8 mouse cellular contexts compared by ENCODE assay signal in the genomic region with DNA sequence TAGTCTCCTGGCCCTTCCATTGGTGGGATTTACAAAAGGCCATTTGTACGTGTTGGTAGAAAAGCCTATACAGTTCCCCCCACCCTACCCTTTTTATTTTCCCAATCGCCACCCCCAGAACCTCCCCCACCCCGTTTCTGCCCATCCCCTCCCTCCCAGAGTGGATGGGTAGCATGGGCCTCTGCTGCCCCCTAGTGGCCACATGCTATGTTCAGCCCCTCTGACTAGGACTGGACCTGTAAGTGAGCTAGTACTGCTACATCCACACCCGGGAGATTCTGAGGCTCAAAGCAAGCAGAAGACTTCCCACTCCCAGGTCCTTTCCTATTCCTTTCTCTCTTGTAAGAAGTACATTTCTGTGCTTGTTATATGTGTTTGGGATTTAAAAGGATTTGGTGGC. TPM values are rescaled to one million over a fixed set of nuclear protein-coding genes. Genes with fewer than 3 reads are reported as not detected.
A peak's percentile ranks its signal among the peaks of the same experiment; 100 is the strongest.
DNase-seq lines count a peak whose midpoint lies in the region; ATAC-seq lines count a peak whose summit lies in the region.

No protein-coding gene starts in this region.

- 2% methylated on average over 4 of the region's 4 CpGs for WGBS in kidney, embryonic 14.5 days
- WGBS in forebrain, embryonic 15.5 days: 0% methylated on average over 4 of the region's 4 CpGs
- WGBS in limb, embryonic 10.5 days: 2% methylated on average over 4 of the region's 4 CpGs

- H3K4me1 ChIP-seq in kidney, embryonic 14.5 days (ENCODE audit: control insufficient read depth, insufficient read depth, low read length): peaks cover 15% of the 10 kb centered on the region; the same call in 1 of the 2 replicates
- peaks cover 19% of the 10 kb centered on the region for H3K4me1 ChIP-seq in forebrain, embryonic 15.5 days
- H3K4me1 ChIP-seq in limb, embryonic 10.5 days: peaks cover 26% of the 10 kb centered on the region

- no peaks in the 10 kb centered on the region for H3K9me3 ChIP-seq in kidney, embryonic 14.5 days (ENCODE audit: control insufficient read depth, low read length)
- no peaks in the 10 kb centered on the region for H3K9me3 ChIP-seq in forebrain, embryonic 15.5 days
- H3K9me3 ChIP-seq in limb, embryonic 10.5 days (replicated peaks): no peaks in the 10 kb centered on the region

- peak; percentile 78 for DNase-seq in kidney, adult 18-20 months
- peak; percentile 54 for DNase-seq in c-Kit-positive CD71-positive TER-119-positive erythroid progenitor cells, embryonic 14.5 days (ENCODE audit: low spot score)
- peak; percentile 83 for DNase-seq in induced T-regulatory cell, adult 2 months (ENCODE audit: low read depth)
- peak; percentile 89 for DNase-seq in limb, embryonic 10.5 days (ENCODE audit: low spot score)
- peak; percentile 82 for DNase-seq in neural tube, embryonic 10.5 days (ENCODE audit: extremely low spot score, low spot score)
- peak; percentile 91 for DNase-seq in testis, postnatal 10 days (ENCODE audit: low spot score)

- H3K27ac ChIP-seq in kidney, embryonic 14.5 days (ENCODE audit: low read depth, low read length): no peak overlapping the region
- no peak overlapping the region for H3K27ac ChIP-seq in forebrain, embryonic 15.5 days (replicated peaks)
- H3K27ac ChIP-seq in limb, embryonic 10.5 days: no peak overlapping the region

- H3K4me3 ChIP-seq in kidney, embryonic 14.5 days (ENCODE audit: low read length): no peak overlapping the region
- no peak overlapping the region for H3K4me3 ChIP-seq in forebrain, embryonic 15.5 days
- H3K4me3 ChIP-seq in limb, embryonic 10.5 days: no peak overlapping the region

- peaks cover 58% of the 10 kb centered on the region for H3K27me3 ChIP-seq in kidney, embryonic 14.5 days (ENCODE audit: control insufficient read depth, insufficient read depth, low read length)
- peaks cover 64% of the 10 kb centered on the region for H3K27me3 ChIP-seq in forebrain, embryonic 15.5 days
- peaks cover 99% of the 10 kb centered on the region for H3K27me3 ChIP-seq in limb, embryonic 10.5 days (ENCODE audit: low read depth, poor library complexity, severe bottlenecking)

- no peak overlapping the region for H3K4me2 ChIP-seq in kidney, embryonic 14.5 days (replicated peaks; ENCODE audit: low read depth, low read length)
- no peak overlapping the region for H3K4me2 ChIP-seq in forebrain, embryonic 15.5 days (replicated peaks)

- no peak overlapping the region for H3K9ac ChIP-seq in kidney, embryonic 14.5 days (ENCODE audit: low read depth, low read length)
- H3K9ac ChIP-seq in forebrain, embryonic 15.5 days (replicated peaks): no peak overlapping the region

- no peak for ATAC-seq in kidney, embryonic 14.5 days (ENCODE audit: low FRiP score, low TSS enrichment)
- ATAC-seq in forebrain, embryonic 15.5 days (replicated peaks): peak; percentile 57; the same call in 1 of the 2 replicates

- no peaks in the 10 kb centered on the region for H3K36me3 ChIP-seq in kidney, embryonic 14.5 days (ENCODE audit: control insufficient read depth, insufficient read depth, low read length)
- H3K36me3 ChIP-seq in forebrain, embryonic 15.5 days: 0 out of 2 replicates have a peak, but pooled peaks cover 4% of the 10 kb centered on the region
- no peaks in the 10 kb centered on the region for H3K36me3 ChIP-seq in limb, embryonic 10.5 days

RNA-seq across cellular contexts. Expression of a gene that starts 32.6 kb away (rescaled TPM):
- polyA plus RNA-seq in kidney, embryonic 14.5 days (2014; fragmentation: Nextera tagmentation; extraction: Ambion mirVana): 32.4 and 36.9 TPM in 2 replicates
- polyA plus RNA-seq in forebrain, embryonic 15.5 days (2015; fragmentation: Nextera tagmentation; extraction: Ambion mirVana): 6.2 and 6.5 TPM in 2 replicates
- 34.0 and 34.8 TPM in 2 replicates for polyA plus RNA-seq in limb, embryonic 10.5 days (2016; fragmentation: Nextera tagmentation; extraction: Ambion mirVana)

RNA-seq across cellular contexts. Expression of a gene that starts 48.5 kb away (rescaled TPM):
- polyA plus RNA-seq in kidney, embryonic 14.5 days (2014; fragmentation: Nextera tagmentation; extraction: Ambion mirVana): 0.09 and 0.11 TPM in 2 replicates
- 56.0 and 61.2 TPM in 2 replicates for polyA plus RNA-seq in forebrain, embryonic 15.5 days (2015; fragmentation: Nextera tagmentation; extraction: Ambion mirVana)
- polyA plus RNA-seq in limb, embryonic 10.5 days (2016; fragmentation: Nextera tagmentation; extraction: Ambion mirVana): not detected in 2 replicates

Comparison
In these comparisons a context has a peak if more than half of its experiments do, and no peak if none do; other contexts are left out.
1. RNA of a gene that starts 48.5 kb away (polyA plus RNA-seq): 56.0 to 61.2 TPM in forebrain, embryonic 15.5 days; 0.09 to 0.11 TPM in kidney, embryonic 14.5 days and not detected in limb, embryonic 10.5 days; every median in the first group is over 10 times any median in the second.
2. Peak in every context shown above with its lines, with median percentiles within 50 percentile points of each other: DNase-seq.